Mouse (Mus musculus): ENCODE measurements around the gene Glra2.

- no peak for TF ChIP-seq CTCF (IDR thresholded peaks at IDR 0.05; ENCODE audit: low read depth)
- TF ChIP-seq EP300 (IDR thresholded peaks at IDR 0.05; ENCODE audit: low read depth) = no peak
Observed at GRCm38 (mm10) chrX:165362798-165363197, 35.6 kb upstream of the Glra2 start.
